ENCODE assay signal across 12 mouse cellular contexts in genomic region chr5:72802851-72803250, GRCm38 (mm10). TPM values are rescaled to one million over a fixed set of nuclear protein-coding genes. Genes with fewer than 3 reads are reported as not detected.
DNase-seq lines count a peak whose midpoint lies in the region; ATAC-seq and TF ChIP-seq lines count a peak whose summit lies in the region.
"Had no signal": no experiment of that assay in that cellular context is flagged by ENCODE, and none has a peak within 500 bp of the region (broad histone marks: within the 10 kb centered on the region; RNA-seq: fewer than 3 reads in every experiment).

No protein-coding gene starts in this region.

- no peaks in the 10 kb centered on the region for H3K4me1 ChIP-seq in hindbrain, postnatal 0 days (ENCODE audit: insufficient read depth, low read length)
- no peaks in the 10 kb centered on the region for H3K4me1 ChIP-seq in forebrain, embryonic 15.5 days
- H3K4me1 ChIP-seq: midbrain, embryonic 13.5 days had no signal

- peak; percentile 57 to 71 for ATAC-seq in hematopoietic stem cell, adult 5-6 weeks (replicated peaks in 1 of 2; ENCODE audit: insufficient read depth in 1 of 2, low FRiP score in 2 of 2, low TSS enrichment in 1 of 2, low read depth in 1 of 2, poor library complexity in 2 of 2, severe bottlenecking in 2 of 2)
- no peak for ATAC-seq in hindbrain, postnatal 0 days
- ATAC-seq in forebrain, embryonic 15.5 days (replicated peaks): no peak
- ATAC-seq: midbrain, embryonic 13.5 days had no signal

- H3K27me3 ChIP-seq in hindbrain, postnatal 0 days (ENCODE audit: insufficient read depth, low read length): no peaks in the 10 kb centered on the region
- H3K27me3 ChIP-seq in forebrain, embryonic 15.5 days: no peaks in the 10 kb centered on the region
- H3K27me3 ChIP-seq: embryonic facial prominence, embryonic 13.5 days; liver, embryonic 13.5 days; midbrain, embryonic 13.5 days had no signal

- intact Hi-C loops in heart, postnatal 14 days (cut with DNase I): no loop called here

- no peak overlapping the region for H3K4me3 ChIP-seq in hindbrain, postnatal 0 days (ENCODE audit: low read length)
- H3K4me3 ChIP-seq in forebrain, embryonic 15.5 days: no peak overlapping the region
- H3K4me3 ChIP-seq: embryonic facial prominence, embryonic 13.5 days; liver, embryonic 13.5 days; midbrain, embryonic 13.5 days had no signal

- no peak overlapping the region for H3K4me2 ChIP-seq in hindbrain, postnatal 0 days (ENCODE audit: low read depth, low read length)
- H3K4me2 ChIP-seq in forebrain, embryonic 15.5 days (replicated peaks): no peak overlapping the region
- H3K4me2 ChIP-seq: embryonic facial prominence, embryonic 13.5 days; liver, embryonic 13.5 days; midbrain, embryonic 13.5 days had no signal

- H3K27ac ChIP-seq in hindbrain, postnatal 0 days: no peak overlapping the region
- no peak overlapping the region for H3K27ac ChIP-seq in forebrain, embryonic 15.5 days (replicated peaks)
- H3K27ac ChIP-seq: embryonic facial prominence, embryonic 13.5 days; liver, embryonic 13.5 days; midbrain, embryonic 13.5 days had no signal

- peak; percentile 92 for DNase-seq in heart, adult 11 months
- no peak for DNase-seq in heart, postnatal 14 days
- DNase-seq in B cell, adult 2 months: peak; percentile 76 to 79
- DNase-seq in brain, adult 2 months (ENCODE audit: low read depth, low spot score): peak; percentile 54
- DNase-seq in embryo, embryonic 10.5 days (ENCODE audit: low spot score): no peak
- DNase-seq in hindbrain, postnatal 0 days (ENCODE audit: low spot score): no peak
- DNase-seq: liver, embryonic 13.5 days had no signal

- WGBS in hindbrain, postnatal 0 days: 74% methylated on average over 5 of the region's 5 CpGs
- WGBS in forebrain, embryonic 15.5 days: 69% methylated on average over 5 of the region's 5 CpGs

- no peaks in the 10 kb centered on the region for H3K9me3 ChIP-seq in hindbrain, postnatal 0 days (ENCODE audit: low read length)
- H3K9me3 ChIP-seq in forebrain, embryonic 15.5 days: no peaks in the 10 kb centered on the region
- H3K9me3 ChIP-seq: embryonic facial prominence, embryonic 13.5 days; liver, embryonic 13.5 days; midbrain, embryonic 13.5 days had no signal

- no peak overlapping the region for H3K9ac ChIP-seq in hindbrain, postnatal 0 days (replicated peaks; ENCODE audit: low read length)
- H3K9ac ChIP-seq in forebrain, embryonic 15.5 days (replicated peaks): no peak overlapping the region
- H3K9ac ChIP-seq: embryonic facial prominence, embryonic 13.5 days; liver, embryonic 13.5 days; midbrain, embryonic 13.5 days had no signal

- no peak for TF ChIP-seq CTCF in hindbrain, postnatal 0 days (IDR thresholded peaks at IDR 0.05; ENCODE audit: low read depth)

- H3K36me3 ChIP-seq in hindbrain, postnatal 0 days (ENCODE audit: insufficient read depth, low read length): no peaks in the 10 kb centered on the region
- H3K36me3 ChIP-seq in forebrain, embryonic 15.5 days: no peaks in the 10 kb centered on the region
- H3K36me3 ChIP-seq: embryonic facial prominence, embryonic 13.5 days; liver, embryonic 13.5 days; midbrain, embryonic 13.5 days had no signal

RNA-seq across cellular contexts. Expression of gene Txk, which starts 50.3 kb away (rescaled TPM):
- 1 to 10 TPM in 1 of 2 experiments, under 1 TPM in 1; 0.05 to 1.0 TPM for total RNA-seq in heart, postnatal 14 days (2021)
- 1.4 and 1.9 TPM in 2 replicates for total RNA-seq in hematopoietic stem cell, adult 5-6 weeks (2017)
- 0.21 TPM in 1 of 2 replicates, not detected in the other for total RNA-seq in hindbrain, postnatal 0 days (2014; rRNA removed)
- polyA plus RNA-seq in hindbrain, postnatal 0 days (2015; fragmentation: Nextera tagmentation; extraction: Ambion mirVana): 0.33 and 0.35 TPM in 2 replicates
- not detected in 2 replicates for polyA plus RNA-seq in forebrain, embryonic 15.5 days (2015; fragmentation: Nextera tagmentation; extraction: Ambion mirVana)
- total RNA-seq: layer of hippocampus, adult 18-20 months had no signal
- polyA plus RNA-seq: liver, embryonic 13.5 days had no signal

Comparison
In these comparisons a context has a peak if more than half of its experiments do, and no peak if none do; other contexts are left out.
1. DNase-seq: peak in heart, adult 11 months (single experiment), B cell, adult 2 months (2 of 2) and brain, adult 2 months (single experiment); none in heart, postnatal 14 days (0 of 2), embryo, embryonic 10.5 days (single experiment) and hindbrain, postnatal 0 days (single experiment).
2. ATAC-seq: peak in hematopoietic stem cell, adult 5-6 weeks (2 of 2); none in hindbrain, postnatal 0 days (single experiment) and forebrain, embryonic 15.5 days (single experiment).